Mouse (Mus musculus) myocyte (in vitro differentiated cells): ENCODE data around the gene Pten.

Source experiments
- E2F4 ChIP-seq: IDR thresholded peaks from one replicate; pipeline ENCODE4 v1.6.1; 2011; ENCODE audit warnings: mild to moderate bottlenecking, control low read depth, moderate library complexity; ENCODE audit not compliant: insufficient read depth
- MAX ChIP-seq: IDR thresholded peaks from one replicate; pipeline ENCODE4 v1.6.1; 2011; ENCODE audit warnings: low read depth, mild to moderate bottlenecking, control low read depth
- POLR2A ChIP-seq: IDR thresholded peaks from one replicate; pipeline ENCODE4 v1.6.1; 2011; ENCODE audit warnings: low read depth, mild to moderate bottlenecking, control low read depth, moderate library complexity; ENCODE audit not compliant: insufficient read length
- POLR2AphosphoS2 ChIP-seq: IDR thresholded peaks from one replicate; pipeline ENCODE4 v1.6.1; 2011; ENCODE audit warnings: low read depth, control low read depth; ENCODE audit not compliant: insufficient read length
- SRF ChIP-seq: IDR thresholded peaks from one replicate; pipeline ENCODE4 v1.6.1; 2011; ENCODE audit warnings: low read depth; ENCODE audit not compliant: control insufficient read depth, insufficient read length
- TCF12 ChIP-seq: IDR thresholded peaks from one replicate; pipeline ENCODE4 v1.6.1; 2011; ENCODE audit warnings: mild to moderate bottlenecking, control low read depth; ENCODE audit not compliant: poor library complexity, insufficient read depth, severe bottlenecking
- USF1 ChIP-seq: IDR thresholded peaks from one replicate; pipeline ENCODE4 v1.6.1; 2011; ENCODE audit warnings: low read depth, mild to moderate bottlenecking, control low read depth, moderate library complexity

DNA sequence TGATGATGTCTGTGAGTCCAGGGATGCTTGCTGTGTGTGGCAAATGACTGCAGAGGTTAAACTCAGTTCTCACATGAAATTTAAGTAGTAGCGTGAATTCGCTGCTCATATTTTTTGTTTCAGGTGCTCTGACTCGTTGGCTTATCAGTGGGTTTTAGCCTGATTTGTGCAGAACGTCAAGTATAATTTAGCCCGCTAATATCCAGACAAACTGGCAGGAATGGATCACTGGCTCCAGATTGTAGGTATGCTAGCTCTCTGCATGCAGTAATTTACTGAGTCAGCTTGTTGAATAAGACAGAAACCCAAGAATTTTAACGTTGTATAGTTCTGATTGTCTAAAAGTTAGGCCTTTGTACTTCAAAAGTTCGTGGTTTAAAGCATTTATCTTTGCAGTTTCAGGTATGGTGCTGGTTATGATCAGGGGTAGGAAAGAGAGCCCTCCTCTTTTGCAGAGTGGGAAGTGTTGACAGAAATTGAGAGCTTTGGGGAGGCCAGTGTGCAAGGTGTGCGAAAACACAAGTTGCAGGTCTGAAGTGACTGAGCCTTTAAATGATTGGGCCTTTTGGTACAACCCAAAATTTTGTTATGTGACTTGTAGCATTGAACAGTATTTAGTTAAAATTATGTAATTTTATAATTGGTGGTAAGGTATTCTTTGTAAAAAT lies 2.2 kb downstream of the Pten start:
- no peak for TF ChIP-seq POLR2A
- no peak for TF ChIP-seq MAX
- no peak for TF ChIP-seq E2F4
- TF ChIP-seq USF1: no peak
- no peak for TF ChIP-seq POLR2AphosphoS2
- TF ChIP-seq TCF12: no peak
- no peak for TF ChIP-seq SRF
